Mouse (Mus musculus): ENCODE data around the gene Klc2. TPM values are rescaled to one million over a fixed set of nuclear protein-coding genes. Genes with fewer than 3 reads are reported as not detected.

Gene Klc2
- polyA plus RNA-seq, 1 experiment from 2014 or later, result 19.8 TPM

DNA sequence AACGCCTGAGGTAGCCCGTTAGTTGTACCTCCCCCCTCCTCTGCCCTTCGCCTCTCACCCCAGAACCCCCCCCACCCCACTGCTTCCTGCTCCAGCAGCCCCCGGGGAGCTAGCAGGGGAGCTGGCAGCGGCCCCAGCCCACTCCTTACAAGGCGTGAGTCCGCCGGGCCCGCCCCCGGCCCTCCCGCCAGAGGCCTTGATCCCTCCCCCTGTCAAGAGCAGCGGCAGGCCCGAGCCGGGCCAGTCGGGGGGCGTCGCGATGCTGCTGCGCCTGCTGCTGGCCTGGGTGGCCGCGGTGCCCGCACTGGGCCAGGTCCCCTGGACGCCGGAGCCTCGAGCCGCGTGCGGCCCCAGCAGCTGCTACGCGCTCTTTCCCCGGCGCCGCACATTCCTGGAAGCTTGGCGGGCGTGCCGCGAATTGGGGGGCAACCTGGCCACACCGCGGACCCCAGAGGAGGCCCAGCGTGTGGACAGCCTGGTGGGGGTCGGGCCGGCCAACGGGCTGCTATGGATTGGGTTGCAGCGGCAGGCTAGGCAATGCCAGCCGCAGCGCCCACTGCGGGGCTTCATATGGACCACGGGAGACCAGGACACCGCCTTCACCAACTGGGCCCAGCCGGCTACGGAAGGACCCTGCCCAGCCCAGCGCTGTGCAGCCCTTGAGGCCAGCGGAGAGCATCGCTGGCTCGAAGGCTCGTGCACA, 50.3 kb downstream of the Klc2 start, which contains the start of gene Cd248:
TSS of gene Cd248 (plus strand) at position 212 of the 703 bp plus-strand sequence.
- H3K4me1 ChIP-seq (ENCODE audit: control insufficient read depth, insufficient read depth, low read length), result peaks cover 44% of the 10 kb centered on the region
- peak within 1 kb of the TSS; percentile 85 for H3K27ac ChIP-seq (ENCODE audit: low read depth, low read length)
- H3K27me3 ChIP-seq (ENCODE audit: control insufficient read depth, insufficient read depth, low read length), result peaks cover 13% of the 10 kb centered on the region
- WGBS (ENCODE audit: insufficient replicate concordance), result 1% methylated on average over 50 of the region's 56 CpGs
- no peaks in the 10 kb centered on the region for H3K36me3 ChIP-seq (ENCODE audit: control insufficient read depth, insufficient read depth, low read length)
- peak; percentile 46 for ATAC-seq (replicated peaks; ENCODE audit: insufficient number of reproducible peaks, low FRiP score, low TSS enrichment)
- no peaks in the 10 kb centered on the region for H3K9me3 ChIP-seq (replicated peaks; ENCODE audit: control insufficient read depth, low read length)
- peak within 1 kb of the TSS; percentile 58 for H3K4me3 ChIP-seq (ENCODE audit: low read depth, low read length)
- H3K9ac ChIP-seq (ENCODE audit: low read depth, low read length), result peak within 1 kb of the TSS; percentile 71
- peak within 1 kb of the TSS; percentile 94 for H3K4me2 ChIP-seq

- no peaks in the 10 kb centered on the region for H3K36me3 ChIP-seq (ENCODE audit: control insufficient read depth, insufficient read depth, low read length)
- WGBS (ENCODE audit: insufficient replicate concordance), result 1% methylated on average over 15 of the region's 15 CpGs
- peaks cover 13% of the 10 kb centered on the region for H3K27me3 ChIP-seq (ENCODE audit: control insufficient read depth, insufficient read depth, low read length)
- H3K4me3 ChIP-seq (ENCODE audit: low read depth, low read length), result peak overlapping the region; percentile 58
- peak overlapping the region; percentile 71; the same call in 1 of the 2 replicates for H3K9ac ChIP-seq (ENCODE audit: low read depth, low read length)
- peak overlapping the region; percentile 94 for H3K4me2 ChIP-seq
- peak overlapping the region; percentile 85 for H3K27ac ChIP-seq (ENCODE audit: low read depth, low read length)
- H3K4me1 ChIP-seq (ENCODE audit: control insufficient read depth, insufficient read depth, low read length), result peaks cover 39% of the 10 kb centered on the region
- no peaks in the 10 kb centered on the region for H3K9me3 ChIP-seq (replicated peaks; ENCODE audit: control insufficient read depth, low read length)
- no peak for ATAC-seq (replicated peaks; ENCODE audit: insufficient number of reproducible peaks, low FRiP score, low TSS enrichment)
Measured at GRCm38 (mm10) chr19:5067040-5067799, 51.1 kb downstream of the Klc2 start.

GRCm38 (mm10) chr19:5065104-5065503, 53.3 kb downstream of the Klc2 start:
- WGBS (ENCODE audit: insufficient replicate concordance), result 64% methylated on average over 7 of the region's 7 CpGs
- H3K27me3 ChIP-seq (ENCODE audit: control insufficient read depth, insufficient read depth, low read length), result peaks cover 13% of the 10 kb centered on the region
- peaks cover 44% of the 10 kb centered on the region for H3K4me1 ChIP-seq (ENCODE audit: control insufficient read depth, insufficient read depth, low read length)
- no peak overlapping the region for H3K4me3 ChIP-seq (ENCODE audit: low read depth, low read length)
- no peak for ATAC-seq (replicated peaks; ENCODE audit: insufficient number of reproducible peaks, low FRiP score, low TSS enrichment)
- no peak overlapping the region for H3K4me2 ChIP-seq
- H3K27ac ChIP-seq (ENCODE audit: low read depth, low read length), result 0 out of 2 replicates have a peak overlapping the region, but pooled peaks have one; percentile 35
- H3K9ac ChIP-seq (ENCODE audit: low read depth, low read length), result 0 out of 2 replicates have a peak overlapping the region, but pooled peaks have one; percentile 16
- H3K9me3 ChIP-seq (replicated peaks; ENCODE audit: control insufficient read depth, low read length), result no peaks in the 10 kb centered on the region
- no peaks in the 10 kb centered on the region for H3K36me3 ChIP-seq (ENCODE audit: control insufficient read depth, insufficient read depth, low read length)

DNA sequence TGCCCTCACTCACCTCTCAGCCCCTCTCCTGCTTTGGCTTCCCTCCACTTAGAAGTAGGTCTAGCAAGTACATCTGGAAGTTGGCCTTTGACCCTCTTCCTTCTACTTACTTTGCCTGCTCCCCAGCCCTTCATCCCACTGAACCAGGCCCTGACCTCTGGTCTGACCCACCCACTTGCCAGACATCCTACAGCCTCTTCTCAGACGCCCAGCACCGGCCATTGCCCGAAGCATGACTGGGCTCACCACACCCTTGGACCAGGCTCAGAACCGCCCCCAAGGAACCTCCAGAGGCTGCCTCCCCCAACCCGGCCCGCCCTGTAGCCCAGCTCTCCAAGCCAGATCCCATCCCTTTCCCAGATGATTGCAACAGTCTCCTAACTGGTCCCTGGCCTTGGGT, 55.9 kb downstream of the Klc2 start:
- H3K27me3 ChIP-seq (ENCODE audit: control insufficient read depth, insufficient read depth, low read length), result no peaks in the 10 kb centered on the region
- no peak overlapping the region for H3K4me2 ChIP-seq
- no peak overlapping the region for H3K4me3 ChIP-seq (ENCODE audit: low read depth, low read length)
- ATAC-seq (replicated peaks; ENCODE audit: insufficient number of reproducible peaks, low FRiP score, low TSS enrichment), result no peak
- H3K9me3 ChIP-seq (replicated peaks; ENCODE audit: control insufficient read depth, low read length), result no peaks in the 10 kb centered on the region
- H3K9ac ChIP-seq (ENCODE audit: low read depth, low read length), result no peak overlapping the region
- no peaks in the 10 kb centered on the region for H3K36me3 ChIP-seq (ENCODE audit: control insufficient read depth, insufficient read depth, low read length)
- WGBS (ENCODE audit: insufficient replicate concordance), result 58% methylated on average over 6 of the region's 6 CpGs
- H3K27ac ChIP-seq (ENCODE audit: low read depth, low read length), result no peak overlapping the region
- peaks cover 48% of the 10 kb centered on the region for H3K4me1 ChIP-seq (ENCODE audit: control insufficient read depth, insufficient read depth, low read length)

DNA sequence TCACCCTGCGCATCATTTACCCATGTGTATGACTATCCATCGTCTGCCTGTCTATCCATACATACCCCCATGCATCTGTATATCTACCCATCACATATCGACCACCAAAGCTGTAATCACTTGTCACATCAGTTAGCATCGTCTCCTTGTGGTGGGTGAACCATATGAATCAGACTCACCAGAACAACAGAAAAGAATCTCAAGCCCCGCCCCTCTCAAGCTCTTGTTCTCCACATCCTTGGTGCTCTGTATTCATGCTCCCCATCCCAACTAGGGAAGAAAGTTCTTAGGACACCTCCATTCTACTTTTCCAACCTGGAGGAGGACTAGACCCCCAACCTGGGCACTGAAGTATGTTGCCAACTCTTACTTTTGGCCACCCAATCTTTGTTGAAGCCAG, 56.3 kb downstream of the Klc2 start:
- 80% methylated on average over 5 of the region's 5 CpGs for WGBS (ENCODE audit: insufficient replicate concordance)
- no peaks in the 10 kb centered on the region for H3K9me3 ChIP-seq (replicated peaks; ENCODE audit: control insufficient read depth, low read length)
- H3K9ac ChIP-seq (ENCODE audit: low read depth, low read length), result no peak overlapping the region
- H3K4me2 ChIP-seq, result no peak overlapping the region
- no peaks in the 10 kb centered on the region for H3K36me3 ChIP-seq (ENCODE audit: control insufficient read depth, insufficient read depth, low read length)
- peaks cover 44% of the 10 kb centered on the region for H3K4me1 ChIP-seq (ENCODE audit: control insufficient read depth, insufficient read depth, low read length)
- H3K4me3 ChIP-seq (ENCODE audit: low read depth, low read length), result no peak overlapping the region
- H3K27me3 ChIP-seq (ENCODE audit: control insufficient read depth, insufficient read depth, low read length), result no peaks in the 10 kb centered on the region
- H3K27ac ChIP-seq (ENCODE audit: low read depth, low read length), result no peak overlapping the region
- no peak for ATAC-seq (replicated peaks; ENCODE audit: insufficient number of reproducible peaks, low FRiP score, low TSS enrichment)

DNA sequence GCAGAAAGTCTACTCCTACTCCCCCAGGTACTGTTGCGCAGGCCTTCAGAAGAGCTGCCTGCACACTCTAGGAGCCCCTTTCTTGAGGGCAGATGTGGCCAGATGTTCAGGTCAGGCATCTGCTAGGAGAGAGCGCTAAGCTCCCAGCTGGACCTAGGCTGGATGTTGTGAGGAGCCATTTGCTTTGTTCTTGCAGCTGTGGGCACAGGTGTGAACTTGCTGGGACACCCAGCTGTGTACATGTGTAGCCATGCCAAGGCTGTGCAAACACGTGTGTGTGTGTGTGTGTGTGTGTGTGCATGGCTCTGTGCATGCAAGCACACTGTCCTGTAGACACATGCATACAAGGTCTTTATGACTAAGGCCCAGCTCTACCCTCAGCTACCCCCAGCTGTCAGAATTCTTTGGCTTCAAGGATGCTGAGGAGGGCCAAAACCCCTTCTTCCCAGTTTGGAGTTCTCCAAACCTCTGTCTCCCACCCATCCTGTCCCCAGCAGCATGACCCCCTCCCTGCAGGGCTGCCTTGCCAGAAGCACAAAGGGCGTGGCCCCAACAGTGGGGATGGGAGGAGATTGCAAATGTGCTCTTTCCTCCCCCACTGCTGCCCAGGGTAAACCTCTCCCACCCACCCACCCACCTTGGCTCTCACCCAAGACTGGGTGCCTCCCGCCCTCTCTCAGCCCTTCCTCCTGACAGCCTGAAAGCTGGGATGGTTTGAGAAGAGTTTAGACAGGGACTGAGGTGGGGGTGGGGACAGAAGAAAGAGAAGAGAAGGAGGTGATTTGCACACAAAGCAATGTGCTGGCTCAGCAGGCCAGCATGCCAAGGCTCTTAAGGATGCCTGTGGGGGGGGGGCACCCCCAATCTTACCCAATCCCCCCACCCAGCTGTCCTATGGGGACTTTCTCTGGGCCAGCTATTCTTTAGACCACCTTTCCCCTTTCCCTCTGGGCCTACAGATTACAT, 57.7 kb downstream of the Klc2 start:
- WGBS (ENCODE audit: insufficient replicate concordance), result 32% methylated on average over 5 of the region's 5 CpGs
- Histone ChIP-seq H3K27me3 (ENCODE audit: control insufficient read depth, insufficient read depth, low read length) (no peaks in the 10 kb centered on the region), H3K36me3 (ENCODE audit: control insufficient read depth, insufficient read depth, low read length) (no peaks in the 10 kb centered on the region), H3K4me3 (ENCODE audit: low read depth, low read length) (no peak overlapping the region), H3K9me3 (replicated peaks; ENCODE audit: control insufficient read depth, low read length) (no peaks in the 10 kb centered on the region), H3K27ac (ENCODE audit: low read depth, low read length) (peak overlapping the region; percentile 50), H3K4me1 (ENCODE audit: control insufficient read depth, insufficient read depth, low read length) (peaks cover 43% of the 10 kb centered on the region), H3K4me2 (no peak overlapping the region), H3K9ac (ENCODE audit: low read depth, low read length) (no peak overlapping the region)
- no peak for ATAC-seq (replicated peaks; ENCODE audit: insufficient number of reproducible peaks, low FRiP score, low TSS enrichment)

GRCm38 (mm10) chr19:5058801-5059771, 59.3 kb downstream of the Klc2 start:
- H3K27ac ChIP-seq (ENCODE audit: low read depth, low read length), result peak overlapping the region; percentile 7
- H3K27me3 ChIP-seq (ENCODE audit: control insufficient read depth, insufficient read depth, low read length), result 0 out of 2 replicates have a peak, but pooled peaks cover 4% of the 10 kb centered on the region
- H3K9ac ChIP-seq (ENCODE audit: low read depth, low read length), result peak overlapping the region; percentile 49
- H3K4me2 ChIP-seq, result peak overlapping the region; percentile 32
- no peaks in the 10 kb centered on the region for H3K9me3 ChIP-seq (replicated peaks; ENCODE audit: control insufficient read depth, low read length)
- peaks cover 35% of the 10 kb centered on the region for H3K4me1 ChIP-seq (ENCODE audit: control insufficient read depth, insufficient read depth, low read length)
- no peak overlapping the region for H3K4me3 ChIP-seq (ENCODE audit: low read depth, low read length)
- no peaks in the 10 kb centered on the region for H3K36me3 ChIP-seq (ENCODE audit: control insufficient read depth, insufficient read depth, low read length)
- 4% methylated on average over 10 of the region's 10 CpGs for WGBS (ENCODE audit: insufficient replicate concordance)
- 0 out of 2 replicates have a peak, but pooled peaks have one; percentile 14 for ATAC-seq (replicated peaks; ENCODE audit: insufficient number of reproducible peaks, low FRiP score, low TSS enrichment)
